Mouse (Mus musculus) right cerebral cortex, postnatal 4 days (tissue): ENCODE measurements around the gene U2af1l4.
A peak's percentile ranks its signal among the peaks of the same experiment; 100 is the strongest.

Experiments used
- DNase-seq: peaks from one replicate; pipeline ENCODE4 v3.0.0-alpha.2; 2022

The U2af1l4 gene

DNA sequence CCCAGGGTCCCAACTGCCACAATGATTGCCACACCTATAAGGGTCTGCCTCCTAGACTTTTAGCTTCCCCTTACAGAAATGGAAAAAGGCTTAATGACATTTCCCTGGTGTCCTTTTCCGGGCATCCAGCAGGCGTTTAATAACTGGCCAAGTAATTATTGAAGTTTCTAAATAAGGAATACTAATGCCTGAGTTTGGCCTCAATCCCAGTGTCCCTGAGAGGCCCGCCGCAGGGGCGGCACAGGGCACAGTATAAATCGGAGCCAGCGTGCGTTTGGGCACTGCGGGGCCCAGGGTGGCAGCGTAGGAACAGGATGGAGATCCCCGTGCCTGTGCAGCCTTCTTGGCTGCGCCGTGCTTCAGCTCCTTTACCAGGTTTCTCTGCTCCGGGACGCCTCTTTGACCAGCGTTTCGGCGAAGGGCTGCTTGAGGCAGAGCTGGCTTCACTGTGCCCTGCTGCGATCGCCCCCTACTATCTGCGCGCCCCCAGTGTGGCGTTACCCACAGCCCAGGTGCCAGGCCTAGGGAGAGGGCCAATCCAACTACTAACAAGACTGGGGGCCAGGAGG, 10.0 kb upstream of the U2af1l4 start:
- DNase-seq = no peak

GRCm38 (mm10) chr7:30553810-30554584, 9.1 kb upstream of the U2af1l4 start:
- no peak for DNase-seq

GRCm38 (mm10) chr7:30556894-30557536, 6.1 kb upstream of the U2af1l4 start:
- DNase-seq = no peak

DNA sequence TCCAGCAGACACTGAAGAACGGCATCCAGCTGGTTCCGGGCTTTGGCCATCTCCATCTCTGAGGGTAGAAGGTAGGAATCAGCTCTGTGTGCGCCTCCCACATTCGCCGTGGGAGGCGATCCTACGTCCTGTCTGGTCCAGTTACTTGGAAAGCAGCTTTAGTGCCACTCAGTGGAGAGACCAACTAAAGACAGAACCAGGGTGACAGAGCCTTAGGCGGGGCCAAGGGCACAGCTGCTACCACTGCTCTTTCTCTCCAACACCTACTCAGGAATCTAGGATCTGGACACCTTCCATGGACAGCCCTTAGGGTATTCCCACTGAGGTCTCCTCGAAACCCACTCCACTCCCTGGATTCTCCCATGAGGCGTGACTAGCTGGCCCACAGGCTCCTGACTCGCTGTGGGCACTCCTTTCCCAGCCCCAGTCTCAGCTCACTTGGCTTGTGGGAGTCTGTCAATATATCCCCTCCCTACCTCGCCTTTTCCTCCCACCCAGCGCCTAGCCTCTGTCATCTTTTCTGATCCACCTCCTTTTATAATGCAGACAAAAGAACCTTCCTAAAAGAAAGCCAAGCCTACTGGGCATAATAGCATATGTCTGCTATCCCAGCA, 5.1 kb upstream of the U2af1l4 start:
- DNase-seq = no peak

DNA sequence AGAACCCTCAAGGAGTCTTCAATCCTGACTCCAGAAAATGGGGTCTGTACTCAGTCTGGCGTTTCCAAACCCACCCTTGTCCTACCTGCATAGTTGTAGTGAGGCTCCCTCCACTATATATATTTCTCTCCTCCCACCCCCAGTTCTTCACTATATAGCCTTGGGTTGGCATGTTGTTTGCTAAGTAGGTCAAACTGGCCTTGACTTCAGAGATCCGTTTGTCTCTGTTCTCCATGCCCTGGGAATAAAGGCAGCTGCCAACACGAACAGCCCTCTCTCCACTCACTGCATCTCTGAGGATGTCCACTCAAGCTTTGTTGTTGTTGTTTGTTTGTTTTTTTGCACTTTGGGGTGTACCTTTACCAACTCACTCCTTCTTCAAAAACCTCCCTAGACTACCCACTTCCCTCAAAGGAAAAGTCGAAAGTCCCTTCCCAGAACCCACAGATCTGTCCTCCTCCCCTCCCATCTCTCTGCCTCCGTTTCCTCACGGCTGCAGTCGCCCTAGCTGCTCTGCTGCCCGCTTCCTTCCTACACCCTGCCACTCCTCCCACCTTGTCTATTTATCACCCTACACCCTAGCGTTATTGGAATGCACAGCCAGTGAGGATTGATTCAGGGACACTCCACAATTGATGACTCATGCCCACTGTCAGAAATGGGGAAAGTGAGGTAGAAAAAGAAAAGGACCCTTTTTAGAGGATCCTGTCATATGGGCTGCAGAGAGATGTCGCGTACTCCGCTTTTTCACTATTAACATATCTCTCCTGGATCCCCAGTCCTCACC, 4.3 kb upstream of the U2af1l4 start:
- no peak for DNase-seq

DNA sequence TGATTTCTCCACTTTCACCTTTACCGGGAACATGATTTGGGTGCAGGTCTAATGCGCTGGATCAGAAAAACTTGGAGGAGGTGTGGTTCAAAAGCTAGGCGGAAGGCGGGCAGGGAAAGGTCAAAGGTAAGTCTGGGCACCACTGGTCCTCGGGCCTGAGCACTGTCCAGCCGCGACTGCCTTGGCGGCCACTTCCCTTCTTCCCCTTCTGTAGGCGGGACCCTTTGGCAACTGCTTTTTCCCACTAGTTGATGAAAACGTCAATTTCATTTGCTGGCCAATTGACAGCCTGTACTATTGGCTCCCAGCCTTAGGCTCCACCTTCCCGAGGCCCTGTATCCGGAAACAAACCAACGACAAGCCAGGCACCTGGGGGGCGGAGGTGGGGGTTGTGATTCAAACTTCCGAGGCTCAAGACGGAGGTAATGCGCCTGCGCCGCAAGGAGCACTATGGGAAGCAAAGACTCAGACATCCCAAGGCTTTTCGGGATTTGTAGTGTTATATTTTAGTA, 3.6 kb upstream of the U2af1l4 start, which contains the start of gene Lin37:
Gene Lin37, minus strand, starts transcription at position 396 of the 512 bp plus-strand sequence.
- peak; percentile 91 for DNase-seq

- no peak for DNase-seq
These were observed 2.8 kb upstream of the U2af1l4 start for GRCm38 (mm10) chr7:30560296-30560695.

GRCm38 (mm10) chr7:30562526-30563116, 480 bp upstream of the U2af1l4 start:
- DNase-seq = no peak

DNA sequence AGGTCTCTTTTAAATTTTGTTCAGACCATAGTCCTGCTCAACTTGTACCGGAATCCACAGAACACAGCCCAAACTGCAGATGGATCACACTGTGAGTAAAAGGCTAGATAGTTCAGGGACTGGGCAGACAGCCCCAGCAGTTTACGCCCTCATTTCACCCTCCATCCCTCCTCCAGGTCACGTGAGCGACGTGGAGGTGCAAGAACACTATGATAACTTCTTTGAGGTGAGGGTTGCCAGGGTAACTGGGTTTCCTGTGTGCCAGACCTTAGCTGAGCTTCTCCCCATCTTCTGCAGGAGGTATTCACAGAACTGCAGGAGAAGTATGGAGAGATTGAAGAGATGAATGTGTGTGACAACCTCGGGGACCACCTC, 792 bp downstream of the U2af1l4 start:
- DNase-seq = no peak

DNA sequence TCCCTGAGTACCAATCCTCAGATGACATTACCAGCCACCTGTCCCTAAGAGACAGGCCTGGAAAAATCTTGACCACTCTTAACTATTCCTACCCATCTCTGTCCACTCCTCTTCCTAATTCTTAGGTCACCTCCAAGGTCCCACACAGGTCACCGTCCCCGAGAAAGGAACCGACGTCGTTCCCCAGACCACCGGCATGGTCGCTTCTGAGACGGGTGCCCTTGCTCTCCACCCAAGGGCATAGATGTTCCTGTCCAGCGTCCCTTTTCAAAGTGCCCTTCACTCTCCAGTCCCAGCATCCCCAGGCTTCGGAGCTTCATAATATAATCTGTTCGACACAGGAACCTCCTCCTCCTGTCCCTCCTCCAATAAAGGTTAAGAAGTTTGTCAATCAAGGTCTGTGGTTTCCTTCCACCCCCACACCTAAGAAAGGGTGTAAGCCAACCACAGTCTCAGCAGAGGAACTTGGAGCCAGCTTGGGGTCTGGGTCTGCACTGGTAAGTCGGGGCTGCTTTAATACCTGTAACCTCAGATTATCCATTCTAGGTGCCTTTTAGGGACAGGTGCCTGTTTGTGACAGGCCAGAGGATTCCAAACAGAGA, 2.0 kb downstream of the U2af1l4 start, which contains the start of gene Igflr1:
Gene Igflr1, plus strand, starts transcription at position 458 of the 602 bp plus-strand sequence.
- DNase-seq = no peak

DNA sequence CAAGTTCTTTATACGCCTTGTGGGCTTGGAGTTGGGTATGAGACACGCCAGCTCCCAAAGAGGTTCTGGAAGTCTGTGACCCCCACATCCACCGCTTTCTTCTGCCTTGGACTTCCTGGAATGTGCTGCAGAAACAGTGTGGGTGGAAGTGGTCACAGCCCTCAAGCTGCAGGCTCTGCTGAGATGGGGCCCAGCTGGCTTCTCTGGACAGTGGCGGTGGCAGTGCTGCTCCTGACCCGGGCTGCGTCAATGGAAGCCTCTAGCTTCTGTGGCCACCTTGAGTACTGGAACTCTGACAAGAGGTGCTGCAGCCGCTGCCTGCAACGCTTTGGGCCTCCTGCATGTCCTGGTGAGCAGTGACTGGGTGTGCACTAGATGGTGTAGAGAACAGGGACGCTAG, 2.9 kb downstream of the U2af1l4 start:
- DNase-seq = no peak

- DNase-seq = no peak
These were observed 4.5 kb downstream of the U2af1l4 start for GRCm38 (mm10) chr7:30567555-30567954.

DNA sequence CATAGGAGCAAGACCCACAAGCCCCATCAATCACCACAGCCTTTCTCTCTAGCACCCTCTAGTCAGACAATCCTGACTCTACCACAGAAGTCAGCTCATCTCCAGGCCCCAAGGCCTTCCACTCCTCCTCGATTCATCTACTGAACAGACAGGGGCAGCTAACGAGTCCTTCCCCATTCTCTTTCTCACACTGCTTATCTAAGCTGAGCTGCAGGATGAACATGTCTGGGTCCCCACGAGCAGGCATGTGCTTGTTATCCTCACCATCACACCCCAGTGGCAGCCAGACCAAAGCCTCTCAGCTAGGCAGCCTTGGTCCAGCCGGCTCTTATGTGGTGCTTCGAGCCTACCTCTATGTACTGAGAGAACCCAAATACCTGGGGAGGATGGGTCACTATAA, 9.3 kb downstream of the U2af1l4 start:
- no peak for DNase-seq

DNA sequence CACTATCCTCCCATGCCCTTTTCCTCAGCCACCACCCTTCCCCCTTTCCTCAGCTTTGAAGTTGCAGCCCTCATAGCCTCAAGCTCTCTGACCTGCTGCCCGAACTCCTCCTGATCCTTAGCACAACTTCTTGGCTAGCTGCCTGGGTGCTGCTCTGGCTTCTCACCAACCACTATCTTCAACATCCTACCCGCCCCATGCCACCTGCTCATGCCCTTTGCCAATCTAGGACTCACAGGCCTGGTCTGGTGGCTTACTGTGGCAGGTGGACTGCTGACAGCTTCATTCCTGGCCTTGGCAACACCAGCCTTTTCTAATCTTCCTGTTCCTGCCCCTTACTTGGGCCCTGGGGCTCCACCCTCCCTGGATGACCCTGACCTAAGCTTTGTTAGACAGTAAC, 9.9 kb downstream of the U2af1l4 start:
- DNase-seq = no peak

- DNase-seq = no peak
These were observed 16.8 kb downstream of the U2af1l4 start for GRCm38 (mm10) chr7:30579950-30580349.

GRCm38 (mm10) chr7:30581547-30581946, 18.4 kb downstream of the U2af1l4 start:
- no peak for DNase-seq

DNA sequence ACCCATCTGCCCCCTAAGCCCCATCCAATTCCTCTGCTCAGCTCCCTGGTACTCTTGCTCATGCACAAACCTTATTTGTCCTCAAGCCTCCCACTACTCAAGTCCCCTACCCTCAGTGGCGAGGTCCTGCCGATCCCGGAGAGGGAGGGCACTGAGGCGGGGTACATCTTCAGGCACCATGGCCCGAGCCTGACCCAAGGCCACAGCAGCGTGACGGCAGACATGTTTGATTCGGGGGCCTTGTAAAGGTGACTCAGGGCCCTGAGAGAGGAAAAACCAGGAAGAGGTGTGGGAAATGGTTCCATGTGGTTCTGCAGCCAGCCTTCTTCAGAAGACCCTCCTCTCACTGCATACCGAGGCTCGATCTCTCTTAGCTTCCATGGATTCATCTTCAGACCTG, 21.2 kb downstream of the U2af1l4 start:
- DNase-seq = no peak

DNA sequence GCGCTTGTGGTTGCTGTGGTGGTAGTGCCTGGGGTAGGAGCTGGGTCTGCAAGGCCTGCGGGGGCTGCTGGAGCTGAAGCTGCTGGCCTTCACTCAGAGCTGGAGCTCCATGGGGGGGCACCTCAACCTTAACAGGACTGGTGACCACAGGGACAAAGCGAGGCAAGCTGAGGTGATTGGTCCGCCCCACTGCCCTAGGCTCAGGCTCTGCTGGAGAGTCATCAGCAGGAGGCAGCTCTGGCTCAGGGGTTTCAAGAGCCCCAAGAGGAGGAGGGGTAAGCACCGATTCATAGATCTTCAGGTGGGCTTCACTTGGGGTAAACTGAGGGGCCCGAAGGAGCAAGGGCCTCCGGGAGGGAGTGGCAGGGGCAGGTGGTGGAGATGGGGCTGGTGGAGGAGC, 22.1 kb downstream of the U2af1l4 start:
- DNase-seq = no peak

GRCm38 (mm10) chr7:30586455-30587020, 23.4 kb downstream of the U2af1l4 start:
- DNase-seq = no peak

DNA sequence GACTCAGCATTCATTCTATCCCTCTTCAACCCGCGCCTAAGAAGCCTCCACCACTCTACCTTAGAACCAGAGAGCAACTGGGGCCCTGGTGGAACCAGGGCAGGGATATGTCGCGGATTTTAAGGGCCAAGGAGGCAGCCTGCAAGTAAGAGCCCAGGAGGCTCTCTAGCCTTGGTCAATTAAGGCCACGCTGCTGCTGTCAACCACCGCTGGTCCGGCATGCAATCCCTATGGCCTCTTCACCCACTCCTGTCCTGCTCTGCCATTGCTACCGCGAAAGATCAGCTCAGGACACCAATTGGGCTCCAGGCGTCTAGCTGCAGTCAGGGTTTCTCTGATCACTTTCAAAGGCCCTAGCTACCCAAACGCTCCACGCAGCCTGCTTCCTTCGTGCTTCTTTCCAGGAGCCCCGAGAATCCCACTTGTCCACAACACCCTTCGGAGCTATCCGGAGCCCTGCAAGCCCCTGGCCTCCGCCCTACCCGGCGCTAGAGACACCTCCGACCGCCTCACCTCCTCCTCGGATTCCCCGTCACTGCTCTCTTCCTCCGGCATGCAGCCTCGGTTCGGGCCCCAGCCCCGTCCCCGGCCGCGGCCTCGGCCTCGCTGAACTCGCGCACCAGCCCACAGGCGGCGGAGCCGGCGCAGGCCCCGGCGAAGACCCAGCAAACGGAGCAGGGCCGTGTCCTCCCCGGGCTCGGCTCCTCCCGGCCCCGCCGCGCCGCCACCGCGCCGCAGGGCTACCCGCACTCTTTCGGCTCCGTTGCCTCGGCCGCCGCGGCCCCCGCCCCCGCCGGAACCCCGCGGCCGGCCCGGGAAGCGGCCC, 25.0 kb downstream of the U2af1l4 start:
- DNase-seq = peak; percentile 55
